Mouse (Mus musculus) kidney, embryonic 16.5 days (tissue): ENCODE measurements at regions not wholly inside any gene's neighbourhood (a gene's known extent, or its start where the extent isn't known, plus 50 kb on each side); places are given as distances from the start of the nearest gene placed in this dataset.

Experiments
- ATAC-seq: fragments of 200-750 bp; cut with Nextera tagmentation; 2 replicates; pipeline ENCODE4 v1.8.0; 2017; ENCODE audit warnings: moderate TSS enrichment; ENCODE audit not compliant: low FRiP score, low TSS enrichment
- H3K27ac ChIP-seq: fragments of 300-500 bp; sonication (generic); 2 replicates; pipeline ENCODE4 v1.5.1; 2014; ENCODE audit warnings: low read length
- H3K27me3 ChIP-seq: fragments of 300-500 bp; sonication (generic); 2 replicates; pipeline ENCODE4 v1.6.1; 2014; ENCODE audit warnings: low read length, control low read depth, mixed read lengths; ENCODE audit not compliant: insufficient read depth
- H3K36me3 ChIP-seq: fragments of 300-500 bp; sonication (generic); 2 replicates; pipeline ENCODE4 v1.6.1; 2014; ENCODE audit warnings: low read length, control low read depth, mixed read lengths; ENCODE audit not compliant: insufficient read depth
- H3K4me1 ChIP-seq: fragments of 300-500 bp; sonication (generic); 2 replicates; pipeline ENCODE4 v1.6.1; 2014; ENCODE audit warnings: low read length, control low read depth, mixed read lengths; ENCODE audit not compliant: insufficient read depth
- H3K4me2 ChIP-seq: fragments of 300-500 bp; sonication (generic); replicated peaks from 2 replicates; pipeline ENCODE4 v1.6.1; 2014; ENCODE audit warnings: low read depth, low read length
- H3K4me3 ChIP-seq: fragments of 300-500 bp; sonication (generic); 2 replicates; pipeline ENCODE4 v1.5.1; 2014; ENCODE audit warnings: mild to moderate bottlenecking, low read length
- H3K9ac ChIP-seq: fragments of 300-500 bp; sonication (generic); replicated peaks from 2 replicates; pipeline ENCODE4 v1.6.1; 2014; ENCODE audit warnings: low read length
- H3K9me3 ChIP-seq: fragments of 300-500 bp; sonication (generic); 2 replicates; pipeline ENCODE4 v1.6.1; 2016; ENCODE audit warnings: low read length, control low read depth
- WGBS: fragments of 180-500 bp; shearing (Covaris S2); extraction: QIAGEN DNeasy Blood & Tissue Kit; methylation state at CpG from one replicate; pipeline ENCODE4 v1.1.7; 2014; 5-methylcytosine and 5-hydroxymethylcytosine counted together

GRCm38 (mm10) chr6:84375498-84375897, 218.2 kb downstream of the Cyp26b1 start:
- H3K4me1 ChIP-seq = no peaks in the 10 kb centered on the region
- H3K4me3 ChIP-seq = no peak overlapping the region
- no peak for ATAC-seq
- no peaks in the 10 kb centered on the region for H3K9me3 ChIP-seq
- H3K27me3 ChIP-seq = peaks cover 7% of the 10 kb centered on the region
- no peak overlapping the region for H3K4me2 ChIP-seq
- no peak overlapping the region for H3K27ac ChIP-seq
- H3K36me3 ChIP-seq = no peaks in the 10 kb centered on the region
- 16% methylated on average over 8 of the region's 8 CpGs for WGBS
- H3K9ac ChIP-seq = no peak overlapping the region

- H3K9ac ChIP-seq = no peak overlapping the region
- 0 out of 2 replicates have a peak, but pooled peaks cover 2% of the 10 kb centered on the region for H3K27me3 ChIP-seq
- WGBS = 43% methylated on average over 6 of the region's 6 CpGs
- no peak overlapping the region for H3K4me2 ChIP-seq
- ATAC-seq = no peak
- no peaks in the 10 kb centered on the region for H3K9me3 ChIP-seq
- H3K4me3 ChIP-seq = no peak overlapping the region
- H3K27ac ChIP-seq = no peak overlapping the region
- H3K36me3 ChIP-seq = no peaks in the 10 kb centered on the region
- H3K4me1 ChIP-seq = no peaks in the 10 kb centered on the region
Measured at GRCm38 (mm10) chr6:84366365-84366764, 227.3 kb downstream of the Cyp26b1 start.

- H3K36me3 ChIP-seq = no peaks in the 10 kb centered on the region
- 75% methylated on average over 4 of the region's 4 CpGs for WGBS
- H3K4me3 ChIP-seq = no peak overlapping the region
- no peak overlapping the region for H3K4me2 ChIP-seq
- no peak for ATAC-seq
- H3K9me3 ChIP-seq = no peaks in the 10 kb centered on the region
- H3K4me1 ChIP-seq = no peaks in the 10 kb centered on the region
- no peak overlapping the region for H3K27ac ChIP-seq
- 0 out of 2 replicates have a peak, but pooled peaks cover 2% of the 10 kb centered on the region for H3K27me3 ChIP-seq
- no peak overlapping the region for H3K9ac ChIP-seq
Measured at GRCm38 (mm10) chr6:84365914-84366313, 227.8 kb downstream of the Cyp26b1 start.

- Histone ChIP-seq H3K36me3 (no peaks in the 10 kb centered on the region), H3K4me3 (no peak overlapping the region), H3K9ac (no peak overlapping the region), H3K27ac (no peak overlapping the region), H3K4me2 (no peak overlapping the region), H3K9me3 (no peaks in the 10 kb centered on the region), H3K27me3 (0 out of 2 replicates have a peak, but pooled peaks cover 2% of the 10 kb centered on the region), H3K4me1 (no peaks in the 10 kb centered on the region)
- WGBS = 14% methylated on average over 2 of the region's 2 CpGs
- no peak for ATAC-seq
Measured at GRCm38 (mm10) chr6:84364964-84365363, 228.7 kb downstream of the Cyp26b1 start.

GRCm38 (mm10) chr6:84362331-84362730, 231.4 kb downstream of the Cyp26b1 start:
- Histone ChIP-seq H3K4me2 (no peak overlapping the region), H3K9me3 (no peaks in the 10 kb centered on the region), H3K4me3 (no peak overlapping the region), H3K27ac (no peak overlapping the region), H3K9ac (no peak overlapping the region), H3K36me3 (no peaks in the 10 kb centered on the region), H3K27me3 (0 out of 2 replicates have a peak, but pooled peaks cover 2% of the 10 kb centered on the region), H3K4me1 (no peaks in the 10 kb centered on the region)
- 84% methylated on average over 1 of the region's 1 CpGs for WGBS
- ATAC-seq = no peak

- no peaks in the 10 kb centered on the region for H3K4me1 ChIP-seq
- H3K27ac ChIP-seq = no peak overlapping the region
- H3K36me3 ChIP-seq = no peaks in the 10 kb centered on the region
- H3K27me3 ChIP-seq = peaks cover 2% of the 10 kb centered on the region; the same call in 1 of the 2 replicates
- no peak overlapping the region for H3K9ac ChIP-seq
- H3K4me2 ChIP-seq = no peak overlapping the region
- 76% methylated on average over 10 of the region's 10 CpGs for WGBS
- H3K9me3 ChIP-seq = no peaks in the 10 kb centered on the region
- H3K4me3 ChIP-seq = no peak overlapping the region
- ATAC-seq = no peak
Measured at GRCm38 (mm10) chr6:84357911-84358310, 235.8 kb downstream of the Cyp26b1 start.

GRCm38 (mm10) chr6:84353425-84354220, 240.1 kb downstream of the Cyp26b1 start:
- no peak for ATAC-seq
- WGBS = 87% methylated on average over 6 of the region's 6 CpGs
- Histone ChIP-seq H3K4me2 (no peak overlapping the region), H3K9ac (no peak overlapping the region), H3K27ac (no peak overlapping the region), H3K4me3 (no peak overlapping the region), H3K9me3 (no peaks in the 10 kb centered on the region), H3K27me3 (no peaks in the 10 kb centered on the region; the same call in 1 of the 2 replicates), H3K4me1 (no peaks in the 10 kb centered on the region), H3K36me3 (no peaks in the 10 kb centered on the region)

- no peak for ATAC-seq
- no peaks in the 10 kb centered on the region for H3K27me3 ChIP-seq
Measured at GRCm38 (mm10) chr6:84344936-84345335, 248.8 kb downstream of the Cyp26b1 start.

GRCm38 (mm10) chr6:84333666-84334179, 260.0 kb downstream of the Cyp26b1 start:
- H3K27ac ChIP-seq = no peak overlapping the region
- no peaks in the 10 kb centered on the region for H3K4me1 ChIP-seq
- no peak overlapping the region for H3K9ac ChIP-seq
- no peak overlapping the region for H3K4me3 ChIP-seq
- WGBS = 86% methylated on average over 10 of the region's 10 CpGs
- ATAC-seq = no peak
- no peaks in the 10 kb centered on the region for H3K36me3 ChIP-seq
- H3K9me3 ChIP-seq = no peaks in the 10 kb centered on the region
- H3K4me2 ChIP-seq = no peak overlapping the region
- no peaks in the 10 kb centered on the region for H3K27me3 ChIP-seq

More at GRCm38 (mm10) chr6:84344936-84345335, 248.8 kb downstream of the Cyp26b1 start:
- Histone ChIP-seq H3K27ac (no peak overlapping the region), H3K4me3 (no peak overlapping the region), H3K4me2 (no peak overlapping the region), H3K36me3 (no peaks in the 10 kb centered on the region), H3K9me3 (no peaks in the 10 kb centered on the region), H3K4me1 (no peaks in the 10 kb centered on the region), H3K9ac (no peak overlapping the region)
- WGBS = 90% methylated on average over 12 of the region's 12 CpGs

GRCm38 (mm10) chr6:84329106-84329505, 264.6 kb downstream of the Cyp26b1 start:
- no peak for ATAC-seq
- Histone ChIP-seq H3K4me3 (no peak overlapping the region), H3K27ac (no peak overlapping the region), H3K4me2 (no peak overlapping the region), H3K9ac (no peak overlapping the region), H3K27me3 (peaks cover 5% of the 10 kb centered on the region), H3K36me3 (no peaks in the 10 kb centered on the region), H3K9me3 (no peaks in the 10 kb centered on the region), H3K4me1 (no peaks in the 10 kb centered on the region)
- 61% methylated on average over 7 of the region's 7 CpGs for WGBS
